Mouse (Mus musculus) liver, embryonic 16.5 days (tissue): ENCODE results near the gene Dcxr. TPM values are rescaled to one million over a fixed set of nuclear protein-coding genes. Genes with fewer than 3 reads are reported as not detected.

Experiments used
- ATAC-seq: fragments of 200-750 bp; cut with Nextera tagmentation; 2 replicates; pipeline ENCODE4 v1.8.0; 2017; ENCODE audit warnings: low read depth, mild to moderate bottlenecking, moderate number of reproducible peaks, moderate library complexity
- H3K27ac ChIP-seq: fragments of 300-500 bp; sonication (generic); 2 replicates; pipeline ENCODE4 v1.5.1; 2014; ENCODE audit warnings: mild to moderate bottlenecking, low read length
- H3K27me3 ChIP-seq: fragments of 300-500 bp; sonication (generic); 2 replicates; pipeline ENCODE4 v1.6.1; 2014; ENCODE audit warnings: low read depth, low read length, mixed read lengths; ENCODE audit not compliant: control insufficient read depth, insufficient read depth
- H3K36me3 ChIP-seq: fragments of 300-500 bp; sonication (generic); 2 replicates; pipeline ENCODE4 v1.6.1; 2014; ENCODE audit warnings: mild to moderate bottlenecking; ENCODE audit not compliant: control insufficient read depth, insufficient read depth
- H3K4me1 ChIP-seq: fragments of 300-500 bp; sonication (generic); 2 replicates; pipeline ENCODE4 v1.6.1; 2014; ENCODE audit warnings: low read depth, low read length, mixed read lengths; ENCODE audit not compliant: control insufficient read depth
- H3K4me2 ChIP-seq: fragments of 300-500 bp; sonication (generic); 2 replicates; pipeline ENCODE4 v1.6.1; 2014; ENCODE audit warnings: low read depth, low read length, mixed read lengths
- H3K4me3 ChIP-seq: fragments of 300-500 bp; sonication (generic); 2 replicates; pipeline ENCODE4 v1.5.1; 2014; ENCODE audit warnings: low read depth, mild to moderate bottlenecking, low read length
- H3K9ac ChIP-seq: fragments of 300-500 bp; sonication (generic); 2 replicates; pipeline ENCODE4 v1.6.1; 2014; ENCODE audit warnings: low read depth, low read length
- H3K9me3 ChIP-seq: fragments of 300-500 bp; sonication (generic); replicated peaks from 2 replicates; pipeline ENCODE4 v1.6.1; 2016; ENCODE audit warnings: low read length; ENCODE audit not compliant: control insufficient read depth
- WGBS: fragments of 180-500 bp; shearing (Covaris S2); extraction: QIAGEN DNeasy Blood & Tissue Kit; methylation state at CpG from one replicate; pipeline ENCODE4 v1.1.7; 2014; ENCODE audit not compliant: insufficient replicate concordance; 5-methylcytosine and 5-hydroxymethylcytosine counted together
- polyA plus RNA-seq: library from polyadenylated mRNA; unstranded; fragments of >200 nt; fragmentation: Nextera tagmentation; extraction: Ambion mirVana; gene quantifications from 2 replicates; pipeline ENCODE4 v1.2.1, GENCODE M21; 2015

The Dcxr gene
- polyA plus RNA-seq, 1 experiment from 2014 or later = 27.9 TPM

- 56% methylated on average over 8 of the region's 8 CpGs for WGBS
- Histone ChIP-seq H3K9ac (no peak overlapping the region), H3K9me3 (no peaks in the 10 kb centered on the region), H3K4me3 (no peak overlapping the region), H3K4me1 (no peaks in the 10 kb centered on the region; the same call in 1 of the 2 replicates), H3K4me2 (no peak overlapping the region), H3K36me3 (no peaks in the 10 kb centered on the region; the same call in 1 of the 2 replicates), H3K27me3 (no peaks in the 10 kb centered on the region), H3K27ac (no peak overlapping the region)
- ATAC-seq = no peak
These were observed 22.4 kb downstream of the Dcxr start for GRCm38 (mm10) chr11:120704486-120705325.

- no peak overlapping the region for H3K4me3 ChIP-seq
- no peaks in the 10 kb centered on the region for H3K4me1 ChIP-seq
- no peaks in the 10 kb centered on the region for H3K27me3 ChIP-seq
- H3K4me2 ChIP-seq = no peak overlapping the region
- WGBS = 68% methylated on average over 15 of the region's 15 CpGs
- no peak overlapping the region for H3K27ac ChIP-seq
- no peak overlapping the region for H3K9ac ChIP-seq
- H3K9me3 ChIP-seq = no peaks in the 10 kb centered on the region
- H3K36me3 ChIP-seq = no peaks in the 10 kb centered on the region; the same call in 1 of the 2 replicates
- no peak for ATAC-seq
These were observed 23.2 kb downstream of the Dcxr start for GRCm38 (mm10) chr11:120703696-120704454.

- ATAC-seq = no peak
- Histone ChIP-seq H3K4me3 (no peak overlapping the region), H3K4me2 (no peak overlapping the region), H3K9me3 (no peaks in the 10 kb centered on the region), H3K27ac (no peak overlapping the region), H3K4me1 (no peaks in the 10 kb centered on the region), H3K36me3 (no peaks in the 10 kb centered on the region; the same call in 1 of the 2 replicates), H3K27me3 (no peaks in the 10 kb centered on the region), H3K9ac (no peak overlapping the region)
- WGBS = 80% methylated on average over 10 of the region's 10 CpGs
These were observed 29.3 kb downstream of the Dcxr start for GRCm38 (mm10) chr11:120697741-120698140.

- WGBS = 80% methylated on average over 6 of the region's 6 CpGs
- no peak for ATAC-seq
These were observed 30.5 kb downstream of the Dcxr start for GRCm38 (mm10) chr11:120696568-120696967.

GRCm38 (mm10) chr11:120695641-120696040 lies 31.4 kb downstream of the Dcxr start:
- H3K9me3 ChIP-seq = no peaks in the 10 kb centered on the region
- no peak overlapping the region for H3K4me2 ChIP-seq
- H3K4me3 ChIP-seq = no peak overlapping the region
- H3K4me1 ChIP-seq = no peaks in the 10 kb centered on the region
- H3K9ac ChIP-seq = no peak overlapping the region
- no peaks in the 10 kb centered on the region for H3K27me3 ChIP-seq
- ATAC-seq = no peak
- 68% methylated on average over 12 of the region's 12 CpGs for WGBS
- H3K27ac ChIP-seq = no peak overlapping the region
- H3K36me3 ChIP-seq = no peaks in the 10 kb centered on the region; the same call in 1 of the 2 replicates

More at GRCm38 (mm10) chr11:120696568-120696967, 30.5 kb downstream of the Dcxr start:
- no peaks in the 10 kb centered on the region for H3K9me3 ChIP-seq
- no peak overlapping the region for H3K4me2 ChIP-seq
- H3K27me3 ChIP-seq = no peaks in the 10 kb centered on the region
- no peak overlapping the region for H3K9ac ChIP-seq
- no peak overlapping the region for H3K4me3 ChIP-seq
- H3K4me1 ChIP-seq = no peaks in the 10 kb centered on the region
- no peak overlapping the region for H3K27ac ChIP-seq
- H3K36me3 ChIP-seq = no peaks in the 10 kb centered on the region; the same call in 1 of the 2 replicates

GRCm38 (mm10) chr11:120695184-120695583 lies 31.9 kb downstream of the Dcxr start:
- Histone ChIP-seq H3K9me3 (no peaks in the 10 kb centered on the region), H3K4me1 (no peaks in the 10 kb centered on the region), H3K27me3 (no peaks in the 10 kb centered on the region), H3K9ac (no peak overlapping the region), H3K4me2 (no peak overlapping the region), H3K27ac (no peak overlapping the region), H3K4me3 (no peak overlapping the region), H3K36me3 (no peaks in the 10 kb centered on the region; the same call in 1 of the 2 replicates)
- 62% methylated on average over 4 of the region's 4 CpGs for WGBS
- no peak for ATAC-seq

- WGBS = 61% methylated on average over 3 of the region's 3 CpGs
- Histone ChIP-seq H3K9ac (no peak overlapping the region), H3K27ac (no peak overlapping the region), H3K4me2 (no peak overlapping the region), H3K4me3 (no peak overlapping the region), H3K27me3 (no peaks in the 10 kb centered on the region), H3K36me3 (no peaks in the 10 kb centered on the region; the same call in 1 of the 2 replicates), H3K4me1 (no peaks in the 10 kb centered on the region), H3K9me3 (no peaks in the 10 kb centered on the region)
- ATAC-seq = no peak
These were observed 33.6 kb downstream of the Dcxr start for GRCm38 (mm10) chr11:120693461-120693860.

- Histone ChIP-seq H3K9ac (no peak overlapping the region), H3K27me3 (no peaks in the 10 kb centered on the region), H3K4me2 (no peak overlapping the region), H3K4me1 (no peaks in the 10 kb centered on the region), H3K9me3 (no peaks in the 10 kb centered on the region), H3K36me3 (no peaks in the 10 kb centered on the region; the same call in 1 of the 2 replicates), H3K4me3 (no peak overlapping the region), H3K27ac (no peak overlapping the region)
- ATAC-seq = no peak
- 74% methylated on average over 4 of the region's 4 CpGs for WGBS
These were observed 34.5 kb downstream of the Dcxr start for GRCm38 (mm10) chr11:120692471-120693011.
